Mouse (Mus musculus): Measurements from ENCODE around the gene Cnp. TPM values are rescaled to one million over a fixed set of nuclear protein-coding genes. Genes with fewer than 3 reads are reported as not detected.

Cnp gene
- polyA plus RNA-seq, 1 experiment = 6.9 TPM

DNA sequence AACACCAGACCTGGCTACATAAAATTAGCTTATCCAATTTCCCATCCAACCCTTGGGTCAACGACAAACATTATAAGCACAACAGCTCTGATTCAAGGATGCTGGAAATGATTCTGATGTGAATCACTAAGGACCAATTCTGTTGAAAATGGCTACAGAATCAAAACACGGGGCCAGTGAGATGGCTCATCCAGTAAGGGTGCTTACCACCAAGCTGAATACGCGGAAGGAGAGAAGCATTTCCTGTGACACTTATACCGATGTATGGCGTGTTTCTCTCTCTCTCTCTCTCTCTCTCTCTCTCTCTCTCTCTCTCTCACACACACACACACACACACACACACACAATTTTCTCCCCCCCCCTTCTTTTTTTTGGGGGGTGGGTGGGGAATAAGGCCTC lies 32.4 kb downstream of the Cnp start:
- TF ChIP-seq EP300 (IDR thresholded peaks at IDR 0.05; ENCODE audit: insufficient read depth, low read depth, low read length) (no peak), CTCF (IDR thresholded peaks at IDR 0.05; ENCODE audit: low read depth, low read length) (no peak)
- Histone ChIP-seq H3K9ac (ENCODE audit: low read depth, poor library complexity, severe bottlenecking) (no peak overlapping the region), H3K27ac (ENCODE audit: insufficient read depth, low read length) (no peak overlapping the region), H3K27me3 (ENCODE audit: control insufficient read depth, insufficient read depth, low read length, poor library complexity, severe bottlenecking) (no peaks in the 10 kb centered on the region), H3K4me3 (ENCODE audit: low read depth, low read length) (no peak overlapping the region), H3K36me3 (ENCODE audit: control insufficient read depth, insufficient read depth, low read length, poor library complexity, severe bottlenecking) (peaks cover 26% of the 10 kb centered on the region), H3K9me3 (replicated peaks; ENCODE audit: control insufficient read depth, insufficient read depth, low read length, poor library complexity, severe bottlenecking) (no peaks in the 10 kb centered on the region), H3K4me1 (ENCODE audit: control insufficient read depth, insufficient read depth, low read length) (peaks cover 2% of the 10 kb centered on the region)

DNA sequence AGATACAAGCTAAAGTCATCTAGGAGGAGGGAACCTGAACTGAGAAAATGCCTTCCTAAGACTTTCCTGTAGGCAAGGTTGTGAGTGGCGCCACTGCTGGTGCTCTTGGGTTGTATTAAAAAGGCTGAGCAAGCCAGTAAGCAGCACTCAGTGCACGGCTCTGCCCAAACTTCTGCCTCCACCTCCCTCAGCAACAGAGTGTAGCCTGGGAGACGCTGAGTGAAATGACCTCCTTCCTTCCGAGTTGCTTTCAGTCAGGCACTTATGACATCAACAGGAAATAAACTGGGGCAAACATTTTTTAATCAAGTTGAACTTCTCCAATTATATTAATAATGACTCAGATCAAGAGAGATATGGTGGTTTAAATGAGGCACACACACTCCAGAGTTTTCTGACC lies 34.1 kb downstream of the Cnp start:
- TF ChIP-seq EP300 (IDR thresholded peaks at IDR 0.05; ENCODE audit: insufficient read depth, low read depth, low read length) = no peak
- no peak for TF ChIP-seq POLR2A (IDR thresholded peaks at IDR 0.05; ENCODE audit: insufficient read depth, low read length)
- no peak for TF ChIP-seq CTCF (IDR thresholded peaks at IDR 0.05; ENCODE audit: low read depth, low read length)
- Histone ChIP-seq H3K4me3 (ENCODE audit: low read depth, low read length) (no peak overlapping the region), H3K36me3 (ENCODE audit: control insufficient read depth, insufficient read depth, low read length, poor library complexity, severe bottlenecking) (peaks cover 21% of the 10 kb centered on the region), H3K9ac (ENCODE audit: low read depth, poor library complexity, severe bottlenecking) (no peak overlapping the region), H3K27ac (ENCODE audit: insufficient read depth, low read length) (no peak overlapping the region), H3K27me3 (ENCODE audit: control insufficient read depth, insufficient read depth, low read length, poor library complexity, severe bottlenecking) (no peaks in the 10 kb centered on the region), H3K9me3 (replicated peaks; ENCODE audit: control insufficient read depth, insufficient read depth, low read length, poor library complexity, severe bottlenecking) (no peaks in the 10 kb centered on the region), H3K4me1 (ENCODE audit: control insufficient read depth, insufficient read depth, low read length) (peaks cover 2% of the 10 kb centered on the region)

GRCm38 (mm10) chr11:100609355-100609996 lies 34.8 kb downstream of the Cnp start:
- peaks cover 21% of the 10 kb centered on the region for H3K36me3 ChIP-seq (ENCODE audit: control insufficient read depth, insufficient read depth, low read length, poor library complexity, severe bottlenecking)
- H3K4me1 ChIP-seq (ENCODE audit: control insufficient read depth, insufficient read depth, low read length) = peaks cover 2% of the 10 kb centered on the region
- no peak overlapping the region for H3K27ac ChIP-seq (ENCODE audit: insufficient read depth, low read length)
- H3K4me3 ChIP-seq (ENCODE audit: low read depth, low read length) = no peak overlapping the region
- H3K9me3 ChIP-seq (replicated peaks; ENCODE audit: control insufficient read depth, insufficient read depth, low read length, poor library complexity, severe bottlenecking) = no peaks in the 10 kb centered on the region
- H3K27me3 ChIP-seq (ENCODE audit: control insufficient read depth, insufficient read depth, low read length, poor library complexity, severe bottlenecking) = no peaks in the 10 kb centered on the region
- no peak overlapping the region for H3K9ac ChIP-seq (ENCODE audit: low read depth, poor library complexity, severe bottlenecking)
- TF ChIP-seq CTCF (IDR thresholded peaks at IDR 0.05; ENCODE audit: low read depth, low read length) (no peak), EP300 (IDR thresholded peaks at IDR 0.05; ENCODE audit: insufficient read depth, low read depth, low read length) (no peak), POLR2A (IDR thresholded peaks at IDR 0.05; ENCODE audit: insufficient read depth, low read length) (no peak)

DNA sequence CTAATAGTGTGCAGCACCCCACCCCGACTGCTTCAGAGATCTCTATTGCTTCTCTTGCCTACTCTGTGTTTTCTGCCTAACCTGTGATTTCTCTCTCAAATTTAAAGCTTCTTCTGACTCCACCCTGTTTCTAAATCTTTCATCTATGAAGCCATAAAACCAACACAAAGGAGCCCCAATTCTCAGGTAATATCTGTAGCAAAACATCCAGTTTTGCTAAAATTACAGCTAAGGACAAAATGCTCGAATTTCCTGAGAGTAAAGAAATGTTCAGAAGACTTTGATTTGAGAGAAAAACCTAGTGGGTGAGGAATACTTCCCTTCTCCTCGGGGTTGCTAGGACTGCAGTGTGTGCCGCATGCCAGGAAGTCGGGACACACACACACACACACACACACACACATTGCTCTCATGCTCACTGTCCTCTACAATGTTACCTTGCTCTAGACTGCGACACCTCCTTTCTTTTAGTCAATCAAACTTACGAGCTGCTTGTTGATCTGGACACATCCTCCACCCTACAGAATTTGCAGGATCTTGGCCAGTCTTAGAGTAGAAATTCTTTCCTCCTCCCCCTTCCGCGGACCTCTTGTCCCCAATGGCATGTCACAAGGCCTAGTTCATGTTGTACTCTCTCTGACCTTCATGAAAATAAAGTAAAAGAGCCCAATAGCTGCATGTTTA lies 35.4 kb downstream of the Cnp start:
- TF ChIP-seq EP300 (IDR thresholded peaks at IDR 0.05; ENCODE audit: insufficient read depth, low read depth, low read length) (no peak), POLR2A (IDR thresholded peaks at IDR 0.05; ENCODE audit: insufficient read depth, low read length) (no peak), CTCF (IDR thresholded peaks at IDR 0.05; ENCODE audit: low read depth, low read length) (no peak)
- peaks cover 2% of the 10 kb centered on the region for H3K4me1 ChIP-seq (ENCODE audit: control insufficient read depth, insufficient read depth, low read length)
- H3K36me3 ChIP-seq (ENCODE audit: control insufficient read depth, insufficient read depth, low read length, poor library complexity, severe bottlenecking) = peaks cover 21% of the 10 kb centered on the region

DNA sequence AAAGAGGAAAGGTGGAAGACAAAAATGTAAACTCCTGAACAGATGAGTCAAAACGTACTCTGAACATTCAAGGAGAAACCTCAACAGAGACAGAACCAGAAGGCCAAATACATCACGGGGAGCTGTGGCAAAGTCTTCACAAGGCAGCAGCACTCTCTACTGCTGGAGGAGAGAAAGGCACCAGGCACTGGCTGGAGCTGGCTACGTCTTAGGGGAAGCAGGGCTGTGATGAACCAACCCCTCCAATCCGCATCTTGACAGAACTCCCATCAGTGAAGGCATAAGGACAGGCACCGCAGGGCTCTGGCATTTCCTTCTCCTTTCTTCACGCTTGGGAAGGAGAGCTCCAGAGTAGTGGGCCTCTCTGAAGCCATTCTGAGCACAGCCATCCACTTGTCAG lies 36.9 kb downstream of the Cnp start:
- Histone ChIP-seq H3K27ac (ENCODE audit: insufficient read depth, low read length) (no peak overlapping the region), H3K36me3 (ENCODE audit: control insufficient read depth, insufficient read depth, low read length, poor library complexity, severe bottlenecking) (peaks cover 19% of the 10 kb centered on the region)

More for the DNA sequence above, 35.4 kb downstream of the Cnp start:
- Histone ChIP-seq H3K9me3 (replicated peaks; ENCODE audit: control insufficient read depth, insufficient read depth, low read length, poor library complexity, severe bottlenecking) (no peaks in the 10 kb centered on the region), H3K4me3 (ENCODE audit: low read depth, low read length) (no peak overlapping the region), H3K27me3 (ENCODE audit: control insufficient read depth, insufficient read depth, low read length, poor library complexity, severe bottlenecking) (no peaks in the 10 kb centered on the region), H3K9ac (ENCODE audit: low read depth, poor library complexity, severe bottlenecking) (no peak overlapping the region), H3K27ac (ENCODE audit: insufficient read depth, low read length) (no peak overlapping the region)

GRCm38 (mm10) chr11:100613241-100613640 lies 38.5 kb downstream of the Cnp start:
- H3K9ac ChIP-seq (ENCODE audit: low read depth, poor library complexity, severe bottlenecking) = no peak overlapping the region
- peaks cover 12% of the 10 kb centered on the region for H3K36me3 ChIP-seq (ENCODE audit: control insufficient read depth, insufficient read depth, low read length, poor library complexity, severe bottlenecking)
- TF ChIP-seq POLR2A (IDR thresholded peaks at IDR 0.05; ENCODE audit: insufficient read depth, low read length) (no peak), EP300 (IDR thresholded peaks at IDR 0.05; ENCODE audit: insufficient read depth, low read depth, low read length) (no peak), CTCF (IDR thresholded peaks at IDR 0.05; ENCODE audit: low read depth, low read length) (no peak)
- no peaks in the 10 kb centered on the region for H3K4me1 ChIP-seq (ENCODE audit: control insufficient read depth, insufficient read depth, low read length)
- no peak overlapping the region for H3K27ac ChIP-seq (ENCODE audit: insufficient read depth, low read length)
- H3K27me3 ChIP-seq (ENCODE audit: control insufficient read depth, insufficient read depth, low read length, poor library complexity, severe bottlenecking) = no peaks in the 10 kb centered on the region
- H3K4me3 ChIP-seq (ENCODE audit: low read depth, low read length) = no peak overlapping the region
- H3K9me3 ChIP-seq (replicated peaks; ENCODE audit: control insufficient read depth, insufficient read depth, low read length, poor library complexity, severe bottlenecking) = no peaks in the 10 kb centered on the region

More for the DNA sequence above, 36.9 kb downstream of the Cnp start:
- no peaks in the 10 kb centered on the region for H3K27me3 ChIP-seq (ENCODE audit: control insufficient read depth, insufficient read depth, low read length, poor library complexity, severe bottlenecking)
- TF ChIP-seq POLR2A (IDR thresholded peaks at IDR 0.05; ENCODE audit: insufficient read depth, low read length) = no peak
- no peak for TF ChIP-seq CTCF (IDR thresholded peaks at IDR 0.05; ENCODE audit: low read depth, low read length)
- no peak for TF ChIP-seq EP300 (IDR thresholded peaks at IDR 0.05; ENCODE audit: insufficient read depth, low read depth, low read length)
- H3K9me3 ChIP-seq (replicated peaks; ENCODE audit: control insufficient read depth, insufficient read depth, low read length, poor library complexity, severe bottlenecking) = no peaks in the 10 kb centered on the region
- H3K4me1 ChIP-seq (ENCODE audit: control insufficient read depth, insufficient read depth, low read length) = no peaks in the 10 kb centered on the region
- no peak overlapping the region for H3K4me3 ChIP-seq (ENCODE audit: low read depth, low read length)
- H3K9ac ChIP-seq (ENCODE audit: low read depth, poor library complexity, severe bottlenecking) = no peak overlapping the region

Data from ES-Bruce4 (cell line).